ENCODE assay signal across 14 mouse cellular contexts in genomic region chr10:87101265-87101950, GRCm38 (mm10). TPM values are rescaled to one million over a fixed set of nuclear protein-coding genes. Genes with fewer than 3 reads are reported as not detected.
DNase-seq lines count a peak whose midpoint lies in the region; ATAC-seq lines count a peak whose summit lies in the region.
"Had no signal": no experiment of that assay in that cellular context is flagged by ENCODE, and none has a peak within 500 bp of the region (broad histone marks: within the 10 kb centered on the region; RNA-seq: fewer than 3 reads in every experiment).

No protein-coding gene starts in this region.

- ATAC-seq in intestine, embryonic 15.5 days = peak; percentile 36; the same call in 1 of the 2 replicates
- ATAC-seq in intestine, embryonic 16.5 days = no peak
- peak; percentile 71; the same call in 1 of the 2 replicates for ATAC-seq in embryonic facial prominence, embryonic 13.5 days (ENCODE audit: insufficient number of reproducible peaks, insufficient read depth, low FRiP score, low TSS enrichment, low read depth)
- ATAC-seq in neural tube, embryonic 12.5 days (ENCODE audit: low FRiP score, low read depth) = peak; percentile 87
- no peak for ATAC-seq in heart, embryonic 12.5 days (ENCODE audit: insufficient number of reproducible peaks, low FRiP score)
- ATAC-seq: liver, embryonic 12.5 days had no signal

- 49% methylated on average over 9 of the region's 9 CpGs for WGBS in intestine, embryonic 15.5 days
- 54% methylated on average over 9 of the region's 9 CpGs for WGBS in intestine, embryonic 16.5 days
- WGBS in embryonic facial prominence, embryonic 13.5 days = 6% methylated on average over 9 of the region's 9 CpGs
- 15% methylated on average over 9 of the region's 9 CpGs for WGBS in limb, embryonic 10.5 days
- WGBS in neural tube, embryonic 12.5 days = 9% methylated on average over 9 of the region's 9 CpGs
- 57% methylated on average over 9 of the region's 9 CpGs for WGBS in heart, embryonic 12.5 days

- no peaks in the 10 kb centered on the region for H3K4me1 ChIP-seq in intestine, embryonic 15.5 days (replicated peaks)
- no peaks in the 10 kb centered on the region for H3K4me1 ChIP-seq in intestine, embryonic 16.5 days (ENCODE audit: control insufficient read depth, insufficient read depth, low read length)
- H3K4me1 ChIP-seq in embryonic facial prominence, embryonic 13.5 days = peaks cover 17% of the 10 kb centered on the region
- peaks cover 46% of the 10 kb centered on the region for H3K4me1 ChIP-seq in limb, embryonic 10.5 days
- H3K4me1 ChIP-seq in neural tube, embryonic 12.5 days = peaks cover 32% of the 10 kb centered on the region
- no peaks in the 10 kb centered on the region for H3K4me1 ChIP-seq in heart, embryonic 12.5 days (replicated peaks)
- H3K4me1 ChIP-seq: liver, embryonic 12.5 days had no signal

- no peak overlapping the region for H3K4me2 ChIP-seq in intestine, embryonic 15.5 days (replicated peaks)
- no peak overlapping the region for H3K4me2 ChIP-seq in intestine, embryonic 16.5 days (ENCODE audit: low read depth, low read length)
- H3K4me2 ChIP-seq in embryonic facial prominence, embryonic 13.5 days = no peak overlapping the region
- H3K4me2 ChIP-seq in neural tube, embryonic 12.5 days (replicated peaks) = no peak overlapping the region
- no peak overlapping the region for H3K4me2 ChIP-seq in heart, embryonic 12.5 days
- H3K4me2 ChIP-seq: liver, embryonic 12.5 days had no signal

- H3K4me3 ChIP-seq in intestine, embryonic 15.5 days (replicated peaks) = no peak overlapping the region
- H3K4me3 ChIP-seq in intestine, embryonic 16.5 days (ENCODE audit: low read length) = no peak overlapping the region
- no peak overlapping the region for H3K4me3 ChIP-seq in embryonic facial prominence, embryonic 13.5 days
- H3K4me3 ChIP-seq in limb, embryonic 10.5 days = no peak overlapping the region
- H3K4me3 ChIP-seq in neural tube, embryonic 12.5 days = no peak overlapping the region
- no peak overlapping the region for H3K4me3 ChIP-seq in heart, embryonic 12.5 days
- H3K4me3 ChIP-seq: erythroblast, embryonic 14.5 days; heart, adult 2 months; liver, embryonic 12.5 days had no signal

- no peaks in the 10 kb centered on the region for H3K36me3 ChIP-seq in intestine, embryonic 15.5 days
- no peaks in the 10 kb centered on the region for H3K36me3 ChIP-seq in intestine, embryonic 16.5 days (ENCODE audit: control insufficient read depth, insufficient read depth, low read length)
- no peaks in the 10 kb centered on the region for H3K36me3 ChIP-seq in embryonic facial prominence, embryonic 13.5 days
- H3K36me3 ChIP-seq in limb, embryonic 10.5 days = no peaks in the 10 kb centered on the region
- no peaks in the 10 kb centered on the region for H3K36me3 ChIP-seq in neural tube, embryonic 12.5 days
- no peaks in the 10 kb centered on the region for H3K36me3 ChIP-seq in heart, embryonic 12.5 days
- H3K36me3 ChIP-seq: liver, embryonic 12.5 days had no signal

- no peak overlapping the region for H3K9ac ChIP-seq in intestine, embryonic 15.5 days
- no peak overlapping the region for H3K9ac ChIP-seq in intestine, embryonic 16.5 days (ENCODE audit: low read depth, low read length)
- H3K9ac ChIP-seq in embryonic facial prominence, embryonic 13.5 days = no peak overlapping the region
- H3K9ac ChIP-seq in neural tube, embryonic 12.5 days = no peak overlapping the region
- no peak overlapping the region for H3K9ac ChIP-seq in heart, embryonic 12.5 days
- H3K9ac ChIP-seq: liver, embryonic 12.5 days had no signal

- DNase-seq in limb, embryonic 10.5 days (ENCODE audit: low spot score) = peak; percentile 65
- no peak for DNase-seq in urinary bladder, postnatal 36 days (ENCODE audit: low spot score in 2 of 2)
- DNase-seq in right cerebral cortex, adult 2 months (ENCODE audit: low spot score in 2 of 2) = no peak
- DNase-seq: B cell, adult 2 months; heart, adult 2 months; layer of hippocampus, adult 9-11 months had no signal

- no peak overlapping the region for H3K27ac ChIP-seq in intestine, embryonic 15.5 days
- no peak overlapping the region for H3K27ac ChIP-seq in intestine, embryonic 16.5 days (ENCODE audit: low read length)
- H3K27ac ChIP-seq in embryonic facial prominence, embryonic 13.5 days = peak overlapping the region; percentile 33; the same call in 1 of the 2 replicates
- no peak overlapping the region; the same call in 1 of the 2 replicates for H3K27ac ChIP-seq in limb, embryonic 10.5 days
- no peak overlapping the region for H3K27ac ChIP-seq in neural tube, embryonic 12.5 days
- no peak overlapping the region for H3K27ac ChIP-seq in heart, embryonic 12.5 days (ENCODE audit: poor library complexity, severe bottlenecking)
- H3K27ac ChIP-seq: heart, adult 2 months; liver, embryonic 12.5 days; macrophage had no signal

- H3K9me3 ChIP-seq in intestine, embryonic 15.5 days = no peaks in the 10 kb centered on the region
- H3K9me3 ChIP-seq in intestine, embryonic 16.5 days (ENCODE audit: control insufficient read depth, low read length) = no peaks in the 10 kb centered on the region
- no peaks in the 10 kb centered on the region for H3K9me3 ChIP-seq in embryonic facial prominence, embryonic 13.5 days
- H3K9me3 ChIP-seq in limb, embryonic 10.5 days (replicated peaks) = no peaks in the 10 kb centered on the region
- no peaks in the 10 kb centered on the region for H3K9me3 ChIP-seq in neural tube, embryonic 12.5 days
- H3K9me3 ChIP-seq in heart, embryonic 12.5 days (replicated peaks) = no peaks in the 10 kb centered on the region
- H3K9me3 ChIP-seq: liver, embryonic 12.5 days had no signal

- H3K27me3 ChIP-seq in intestine, embryonic 15.5 days (replicated peaks) = no peaks in the 10 kb centered on the region
- no peaks in the 10 kb centered on the region for H3K27me3 ChIP-seq in intestine, embryonic 16.5 days (replicated peaks; ENCODE audit: control insufficient read depth, insufficient read depth, low read length)
- no peaks in the 10 kb centered on the region for H3K27me3 ChIP-seq in embryonic facial prominence, embryonic 13.5 days
- peaks cover 3% of the 10 kb centered on the region; the same call in 1 of the 2 replicates for H3K27me3 ChIP-seq in limb, embryonic 10.5 days (ENCODE audit: low read depth, poor library complexity, severe bottlenecking)
- H3K27me3 ChIP-seq in neural tube, embryonic 12.5 days (replicated peaks) = no peaks in the 10 kb centered on the region
- H3K27me3 ChIP-seq in heart, embryonic 12.5 days (replicated peaks) = no peaks in the 10 kb centered on the region
- H3K27me3 ChIP-seq: liver, embryonic 12.5 days had no signal

RNA-seq across cellular contexts. Expression of gene 1700113H08Rik, which starts 43.6 kb away (rescaled TPM):
- not detected in 2 replicates for polyA plus RNA-seq in intestine, embryonic 15.5 days (2015; fragmentation: Nextera tagmentation; extraction: Ambion mirVana)
- 0.10 TPM in 1 of 2 replicates, not detected in the other for polyA plus RNA-seq in intestine, embryonic 16.5 days (2015; fragmentation: Nextera tagmentation; extraction: Ambion mirVana)
- polyA plus RNA-seq in embryonic facial prominence, embryonic 13.5 days (2015; fragmentation: Nextera tagmentation; extraction: Ambion mirVana) = not detected in 2 replicates
- not detected in 2 replicates for polyA plus RNA-seq in limb, embryonic 10.5 days (2016; fragmentation: Nextera tagmentation; extraction: Ambion mirVana)
- 0.29 and 0.41 TPM in 2 replicates for polyA plus RNA-seq in neural tube, embryonic 12.5 days (2016; fragmentation: Nextera tagmentation; extraction: Ambion mirVana)
- polyA plus RNA-seq in heart, embryonic 12.5 days (2016; fragmentation: Nextera tagmentation; extraction: Ambion mirVana) = not detected in 2 replicates
- polyA plus RNA-seq: erythroblast, embryonic 14.5 days; liver, embryonic 12.5 days; macrophage had no signal

Comparison
In these comparisons a context has a peak if more than half of its experiments do, and no peak if none do; other contexts are left out.
1. ATAC-seq: peak in intestine, embryonic 15.5 days (single experiment), embryonic facial prominence, embryonic 13.5 days (single experiment) and neural tube, embryonic 12.5 days (single experiment); none in intestine, embryonic 16.5 days (single experiment) and heart, embryonic 12.5 days (single experiment).